In the genomic region with DNA sequence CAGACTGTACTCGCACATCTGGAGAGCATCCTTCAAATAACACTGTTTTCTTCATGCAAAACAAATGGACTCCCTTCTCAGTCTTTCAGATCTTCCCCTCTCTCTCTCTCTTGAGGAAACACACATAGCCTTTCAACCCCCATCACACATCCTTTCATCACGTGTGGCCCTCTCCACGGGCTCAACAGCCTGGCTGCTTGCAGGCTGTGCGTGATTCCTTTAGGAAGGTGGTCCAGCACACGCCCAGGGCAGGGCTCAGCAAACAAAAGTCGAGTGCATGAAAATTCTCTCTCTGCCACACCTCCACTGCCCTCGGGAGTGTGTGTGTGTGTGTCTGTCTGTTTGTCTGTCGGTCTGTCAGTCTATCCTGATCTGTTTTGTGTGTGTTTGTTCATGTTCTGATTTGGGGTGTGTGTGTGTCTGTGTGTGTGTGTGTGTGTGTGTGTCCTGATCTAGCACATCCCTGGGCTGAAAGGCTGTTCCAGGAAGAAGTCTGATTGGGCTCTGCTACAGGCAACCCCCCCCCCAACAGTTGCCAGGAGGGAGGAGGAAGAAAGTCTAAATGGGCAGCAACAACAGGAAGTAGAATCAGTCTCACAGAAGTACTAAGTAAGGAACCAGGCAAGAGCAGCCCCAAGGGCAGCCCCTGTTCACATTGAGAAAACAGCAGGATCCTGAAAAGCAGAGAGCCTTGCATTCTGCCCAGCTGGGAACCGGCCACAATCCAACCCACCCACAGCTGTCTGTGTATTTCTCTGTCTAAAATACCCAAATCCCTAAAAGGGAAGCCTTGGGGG, we compare ENCODE assay signal across 8 mouse cellular contexts. TPM values are rescaled to one million over a fixed set of nuclear protein-coding genes. Genes with fewer than 3 reads are reported as not detected.
DNase-seq lines count a peak whose midpoint lies in the region; ATAC-seq lines count a peak whose summit lies in the region.

No protein-coding gene starts in this region.

- intact Hi-C loops in left cerebral cortex, postnatal 36 days (cut with DNase I): no loop called here

- peak; percentile 10 for DNase-seq in embryo, embryonic 10 days (ENCODE audit: low spot score)
- no peak for DNase-seq in embryo, embryonic 9.5 days (ENCODE audit: extremely low spot score)
- DNase-seq in CD8-positive naive resting alpha-beta T cell, adult 2 months (ENCODE audit: low read depth in 2 of 2, low spot score in 2 of 2): peak; percentile 43 to 51
- DNase-seq in heart, adult 9 months (ENCODE audit: low spot score in 2 of 2): peak; percentile 15 to 44
- peak; percentile 29 to 33 for DNase-seq in left cerebral cortex, postnatal 36 days (ENCODE audit: low spot score in 2 of 2)
- DNase-seq in right cerebral cortex, postnatal 36 days (ENCODE audit: low spot score in 2 of 2): peak; percentile 6 to 9

- no peak for ATAC-seq in erythroblast, adult 5-6 weeks (replicated peaks; ENCODE audit: low FRiP score, poor library complexity, severe bottlenecking)
- ATAC-seq in megakaryocyte-erythroid progenitor cell, adult 5-6 weeks (replicated peaks; ENCODE audit: low FRiP score, low TSS enrichment, poor library complexity, severe bottlenecking): no peak

RNA-seq across cellular contexts. Expression of gene Rreb1, which starts 26.8 kb away (rescaled TPM):
- total RNA-seq in left cerebral cortex, postnatal 36 days (2021): 10 to 100 TPM; 20.7 to 44.1 TPM
- total RNA-seq in erythroblast, adult 5-6 weeks (2015; ENCODE audit: low replicate concordance): 9.2 and 11.7 TPM in 2 replicates
- 2.4 and 8.2 TPM in 2 replicates for total RNA-seq in erythroblast, adult 5-6 weeks (2017; ENCODE audit: low replicate concordance)
- 94.3 and 100 TPM in 2 replicates for total RNA-seq in megakaryocyte-erythroid progenitor cell, adult 5-6 weeks (2014; fragmentation: Nextera tagmentation)
- 25.3 and 43.6 TPM in 2 replicates for total RNA-seq in megakaryocyte-erythroid progenitor cell, adult 5-6 weeks (2017)
